9 mouse cellular contexts compared by ENCODE assay signal in genomic region chr2:122667856-122668255, GRCm38 (mm10). TPM values are rescaled to one million over a fixed set of nuclear protein-coding genes. Genes with fewer than 3 reads are reported as not detected.
DNase-seq lines count a peak whose midpoint lies in the region; ATAC-seq and TF ChIP-seq lines count a peak whose summit lies in the region.
"Had no signal": no experiment of that assay in that cellular context is flagged by ENCODE, and none has a peak within 500 bp of the region (broad histone marks: within the 10 kb centered on the region; RNA-seq: fewer than 3 reads in every experiment).

No protein-coding gene starts in this region.

- no peak overlapping the region for H3K27ac ChIP-seq in kidney, postnatal 0 days
- H3K27ac ChIP-seq in kidney, embryonic 14.5 days (ENCODE audit: low read depth, low read length): no peak overlapping the region
- no peak overlapping the region for H3K27ac ChIP-seq in embryonic facial prominence, embryonic 11.5 days (replicated peaks; ENCODE audit: low read depth, low read length)
- H3K27ac ChIP-seq in liver, postnatal 0 days (ENCODE audit: low read depth): no peak overlapping the region
- H3K27ac ChIP-seq: limb, embryonic 15.5 days had no signal

- H3K4me3 ChIP-seq in kidney, postnatal 0 days (replicated peaks; ENCODE audit: low read depth, low read length): no peak overlapping the region
- no peak overlapping the region for H3K4me3 ChIP-seq in kidney, embryonic 14.5 days (ENCODE audit: low read length)
- H3K4me3 ChIP-seq in embryonic facial prominence, embryonic 11.5 days (ENCODE audit: low read depth, low read length): no peak overlapping the region
- no peak overlapping the region for H3K4me3 ChIP-seq in liver, postnatal 0 days (ENCODE audit: low read depth, low read length)
- H3K4me3 ChIP-seq: limb, embryonic 15.5 days had no signal

- no peaks in the 10 kb centered on the region for H3K4me1 ChIP-seq in kidney, postnatal 0 days (replicated peaks; ENCODE audit: insufficient read depth, low read length)
- H3K4me1 ChIP-seq in kidney, embryonic 14.5 days (ENCODE audit: control insufficient read depth, insufficient read depth, low read length): no peaks in the 10 kb centered on the region
- no peaks in the 10 kb centered on the region for H3K4me1 ChIP-seq in embryonic facial prominence, embryonic 11.5 days (ENCODE audit: control insufficient read depth, insufficient read depth, low read length)
- 0 out of 2 replicates have a peak, but pooled peaks cover 3% of the 10 kb centered on the region for H3K4me1 ChIP-seq in liver, postnatal 0 days (ENCODE audit: insufficient read depth)

- no peak for ATAC-seq in kidney, postnatal 0 days (replicated peaks; ENCODE audit: low FRiP score, low read depth)
- ATAC-seq in kidney, embryonic 14.5 days (ENCODE audit: low FRiP score, low TSS enrichment): no peak
- no peak for ATAC-seq in embryonic facial prominence, embryonic 11.5 days (replicated peaks; ENCODE audit: insufficient number of reproducible peaks, low FRiP score, low TSS enrichment, low read depth)
- no peak for ATAC-seq in liver, postnatal 0 days
- no peak for ATAC-seq in erythroblast, adult 5-6 weeks (replicated peaks; ENCODE audit: low FRiP score, poor library complexity, severe bottlenecking)

- no peak overlapping the region for H3K9ac ChIP-seq in kidney, postnatal 0 days (ENCODE audit: low read depth, low read length)
- no peak overlapping the region for H3K9ac ChIP-seq in kidney, embryonic 14.5 days (ENCODE audit: low read depth, low read length)
- H3K9ac ChIP-seq in embryonic facial prominence, embryonic 11.5 days (replicated peaks; ENCODE audit: low read length): no peak overlapping the region
- H3K9ac ChIP-seq in liver, postnatal 0 days (replicated peaks): no peak overlapping the region
- H3K9ac ChIP-seq: limb, embryonic 15.5 days had no signal

- H3K9me3 ChIP-seq in kidney, postnatal 0 days (replicated peaks; ENCODE audit: low read length): no peaks in the 10 kb centered on the region
- no peaks in the 10 kb centered on the region for H3K9me3 ChIP-seq in kidney, embryonic 14.5 days (ENCODE audit: control insufficient read depth, low read length)
- H3K9me3 ChIP-seq in embryonic facial prominence, embryonic 11.5 days (replicated peaks; ENCODE audit: control insufficient read depth, low read length): no peaks in the 10 kb centered on the region
- no peaks in the 10 kb centered on the region for H3K9me3 ChIP-seq in liver, postnatal 0 days (ENCODE audit: low read length)
- H3K9me3 ChIP-seq: limb, embryonic 15.5 days had no signal

- peak; percentile 75 for TF ChIP-seq CTCF in kidney, postnatal 0 days (IDR thresholded peaks at IDR 0.05; ENCODE audit: low read depth)
- TF ChIP-seq CTCF in liver, postnatal 0 days (IDR thresholded peaks at IDR 0.05; ENCODE audit: low read depth): peak; percentile 66

- WGBS in kidney, postnatal 0 days: 39% methylated on average over 5 of the region's 5 CpGs
- 49% methylated on average over 5 of the region's 5 CpGs for WGBS in kidney, embryonic 14.5 days
- 53% methylated on average over 5 of the region's 5 CpGs for WGBS in embryonic facial prominence, embryonic 11.5 days
- WGBS in liver, postnatal 0 days (ENCODE audit: insufficient replicate concordance): 29% methylated on average over 5 of the region's 5 CpGs

- no peaks in the 10 kb centered on the region for H3K27me3 ChIP-seq in kidney, postnatal 0 days (ENCODE audit: insufficient read depth, low read length)
- no peaks in the 10 kb centered on the region for H3K27me3 ChIP-seq in kidney, embryonic 14.5 days (ENCODE audit: control insufficient read depth, insufficient read depth, low read length)
- H3K27me3 ChIP-seq in embryonic facial prominence, embryonic 11.5 days (ENCODE audit: control insufficient read depth, insufficient read depth, low read length): no peaks in the 10 kb centered on the region
- no peaks in the 10 kb centered on the region for H3K27me3 ChIP-seq in liver, postnatal 0 days (ENCODE audit: insufficient read depth, low read length)
- H3K27me3 ChIP-seq: limb, embryonic 15.5 days had no signal

- peak; percentile 73 for DNase-seq in kidney, postnatal 0 days (ENCODE audit: low spot score)
- DNase-seq in CD4-positive, CD25-positive, alpha-beta regulatory T cell, adult 2 months (ENCODE audit: low read depth, low spot score): peak; percentile 78
- peak; percentile 56 for DNase-seq in Muller cell, postnatal 12 days (ENCODE audit: inconsistent ontology term)
- peak; percentile 60 for DNase-seq in embryonic facial prominence, embryonic 11.5 days (ENCODE audit: low spot score)
- DNase-seq in liver, postnatal 0 days: peak; percentile 37
- peak; percentile 61 for DNase-seq in thymus, postnatal 25 days

- no peak for TF ChIP-seq EP300 in liver, postnatal 0 days (IDR thresholded peaks at IDR 0.05; ENCODE audit: low read depth)

- no peak overlapping the region for H3K4me2 ChIP-seq in kidney, postnatal 0 days (ENCODE audit: low read length)
- H3K4me2 ChIP-seq in kidney, embryonic 14.5 days (replicated peaks; ENCODE audit: low read depth, low read length): no peak overlapping the region
- H3K4me2 ChIP-seq in embryonic facial prominence, embryonic 11.5 days (ENCODE audit: low read depth, low read length): no peak overlapping the region
- no peak overlapping the region for H3K4me2 ChIP-seq in liver, postnatal 0 days (ENCODE audit: low read depth, low read length)
- H3K4me2 ChIP-seq: limb, embryonic 15.5 days had no signal

- H3K36me3 ChIP-seq in kidney, postnatal 0 days (ENCODE audit: insufficient read depth, low read length): no peaks in the 10 kb centered on the region
- H3K36me3 ChIP-seq in kidney, embryonic 14.5 days (ENCODE audit: control insufficient read depth, insufficient read depth, low read length): no peaks in the 10 kb centered on the region
- no peaks in the 10 kb centered on the region for H3K36me3 ChIP-seq in embryonic facial prominence, embryonic 11.5 days (replicated peaks; ENCODE audit: control insufficient read depth, insufficient read depth, low read depth, low read length)
- H3K36me3 ChIP-seq in liver, postnatal 0 days (replicated peaks; ENCODE audit: insufficient read depth, low read length): no peaks in the 10 kb centered on the region
- H3K36me3 ChIP-seq: limb, embryonic 15.5 days had no signal

RNA-seq across cellular contexts. Expression of gene AA467197, which starts 31.1 kb away (rescaled TPM):
- polyA plus RNA-seq in kidney, postnatal 0 days (2015; fragmentation: Nextera tagmentation; extraction: Ambion mirVana): 0.26 and 0.34 TPM in 2 replicates
- not detected in 2 replicates for polyA plus RNA-seq in kidney, embryonic 14.5 days (2014; fragmentation: Nextera tagmentation; extraction: Ambion mirVana)
- not detected in 2 replicates for polyA plus RNA-seq in embryonic facial prominence, embryonic 11.5 days (2014; fragmentation: Nextera tagmentation; extraction: Ambion mirVana)
- 6.0 and 6.8 TPM in 2 replicates for polyA plus RNA-seq in liver, postnatal 0 days (2015; fragmentation: Nextera tagmentation; extraction: Ambion mirVana)
- 3.1 and 10.7 TPM in 2 replicates for total RNA-seq in erythroblast, adult 5-6 weeks (2015; ENCODE audit: low replicate concordance)
- total RNA-seq in erythroblast, adult 5-6 weeks (2017; ENCODE audit: low replicate concordance): 5.6 and 7.5 TPM in 2 replicates

RNA-seq across cellular contexts. Expression of gene Slc30a4, which starts 34.6 kb away (rescaled TPM):
- polyA plus RNA-seq in kidney, postnatal 0 days (2015; fragmentation: Nextera tagmentation; extraction: Ambion mirVana): 6.9 and 7.9 TPM in 2 replicates
- polyA plus RNA-seq in kidney, embryonic 14.5 days (2014; fragmentation: Nextera tagmentation; extraction: Ambion mirVana): 4.8 and 12.7 TPM in 2 replicates
- 9.7 and 12.9 TPM in 2 replicates for polyA plus RNA-seq in embryonic facial prominence, embryonic 11.5 days (2014; fragmentation: Nextera tagmentation; extraction: Ambion mirVana)
- 1.6 and 1.7 TPM in 2 replicates for polyA plus RNA-seq in liver, postnatal 0 days (2015; fragmentation: Nextera tagmentation; extraction: Ambion mirVana)
- 0.42 TPM in 1 of 2 replicates, not detected in the other for total RNA-seq in erythroblast, adult 5-6 weeks (2015; ENCODE audit: low replicate concordance)
- 0.43 and 0.56 TPM in 2 replicates for total RNA-seq in erythroblast, adult 5-6 weeks (2017; ENCODE audit: low replicate concordance)

RNA-seq across cellular contexts. Expression of gene Gatm, which starts 56.8 kb away (rescaled TPM):
- 270 and 317 TPM in 2 replicates for polyA plus RNA-seq in kidney, postnatal 0 days (2015; fragmentation: Nextera tagmentation; extraction: Ambion mirVana)
- polyA plus RNA-seq in kidney, embryonic 14.5 days (2014; fragmentation: Nextera tagmentation; extraction: Ambion mirVana): 10.0 and 14.5 TPM in 2 replicates
- 10.4 and 12.2 TPM in 2 replicates for polyA plus RNA-seq in embryonic facial prominence, embryonic 11.5 days (2014; fragmentation: Nextera tagmentation; extraction: Ambion mirVana)
- polyA plus RNA-seq in liver, postnatal 0 days (2015; fragmentation: Nextera tagmentation; extraction: Ambion mirVana): 28.0 and 30.6 TPM in 2 replicates
- 47.1 and 48.5 TPM in 2 replicates for total RNA-seq in erythroblast, adult 5-6 weeks (2015; ENCODE audit: low replicate concordance)
- 26.8 and 29.3 TPM in 2 replicates for total RNA-seq in erythroblast, adult 5-6 weeks (2017; ENCODE audit: low replicate concordance)
